In genomic region chr13:63245218-63245617, GRCm38 (mm10) we compare ENCODE assay signal across 10 mouse cellular contexts.
A peak's percentile ranks its signal among the peaks of the same experiment; 100 is the strongest.
DNase-seq lines count a peak whose midpoint lies in the region; ATAC-seq lines count a peak whose summit lies in the region.
"Had no signal": no experiment of that assay in that cellular context is flagged by ENCODE, and none has a peak within 500 bp of the region (broad histone marks: within the 10 kb centered on the region; RNA-seq: fewer than 3 reads in every experiment).

No protein-coding gene starts in this region.

- H3K9me3 ChIP-seq in hindbrain, embryonic 12.5 days (replicated peaks), result no peaks in the 10 kb centered on the region
- no peaks in the 10 kb centered on the region for H3K9me3 ChIP-seq in hindbrain, embryonic 13.5 days

- no peak overlapping the region for H3K27ac ChIP-seq in hindbrain, embryonic 12.5 days
- no peak overlapping the region for H3K27ac ChIP-seq in hindbrain, embryonic 13.5 days
- peak overlapping the region; percentile 100 for H3K27ac ChIP-seq in macrophage

- H3K36me3 ChIP-seq in hindbrain, embryonic 12.5 days, result 0 out of 2 replicates have a peak, but pooled peaks cover 2% of the 10 kb centered on the region
- no peaks in the 10 kb centered on the region for H3K36me3 ChIP-seq in hindbrain, embryonic 13.5 days
- no peaks in the 10 kb centered on the region for H3K36me3 ChIP-seq in macrophage (ENCODE audit: inconsistent target)

- peaks cover 100% of the 10 kb centered on the region for H3K79me2 ChIP-seq in macrophage (ENCODE audit: inconsistent target)

- 0 out of 2 replicates have a peak overlapping the region, but pooled peaks have one; percentile 1 for H3K4me2 ChIP-seq in hindbrain, embryonic 12.5 days (replicated peaks)
- no peak overlapping the region for H3K4me2 ChIP-seq in hindbrain, embryonic 13.5 days

- no peak overlapping the region for H3K4me3 ChIP-seq in hindbrain, embryonic 12.5 days
- H3K4me3 ChIP-seq in hindbrain, embryonic 13.5 days, result no peak overlapping the region
- H3K4me3 ChIP-seq in macrophage (ENCODE audit: inconsistent target), result no peak overlapping the region

- H3K4me1 ChIP-seq in hindbrain, embryonic 12.5 days, result peaks cover 29% of the 10 kb centered on the region
- H3K4me1 ChIP-seq in hindbrain, embryonic 13.5 days (replicated peaks), result peaks cover 36% of the 10 kb centered on the region

- DNase-seq in adrenal gland, adult 2 months, result peak; percentile 45
- DNase-seq in adrenal gland, postnatal 36 days, result no peak
- no peak for DNase-seq in left cerebral cortex, postnatal 14 days (ENCODE audit: low spot score in 2 of 2)
- no peak for DNase-seq in ovary, adult 18-20 months (ENCODE audit: low spot score)
- DNase-seq: gastrocnemius, postnatal 36 days; spleen, adult 18-20 months had no signal

- no peak for ATAC-seq in hindbrain, embryonic 12.5 days (ENCODE audit: low FRiP score)
- no peak for ATAC-seq in hindbrain, embryonic 13.5 days (ENCODE audit: low FRiP score)
- ATAC-seq in common myeloid progenitor, adult 5-6 weeks (replicated peaks; ENCODE audit: low read depth, poor library complexity, severe bottlenecking), result 0 out of 2 replicates have a peak, but pooled peaks have one; percentile 9

- no peak overlapping the region for H3K9ac ChIP-seq in hindbrain, embryonic 12.5 days
- no peak overlapping the region for H3K9ac ChIP-seq in hindbrain, embryonic 13.5 days

- peaks cover 2% of the 10 kb centered on the region; the same call in 1 of the 2 replicates for H3K27me3 ChIP-seq in hindbrain, embryonic 12.5 days
- H3K27me3 ChIP-seq in hindbrain, embryonic 13.5 days, result no peaks in the 10 kb centered on the region

- intact Hi-C loops in left cerebral cortex, postnatal 14 days (cut with DNase I), result loop anchor here (10.0 kb wide), 1 partner anchor 200 kb away; no protein-coding TSS in a partner anchor

- 43% methylated on average over 9 of the region's 9 CpGs for WGBS in hindbrain, embryonic 12.5 days
- 46% methylated on average over 9 of the region's 9 CpGs for WGBS in hindbrain, embryonic 13.5 days
- WGBS in macrophage (ENCODE audit: missing documents), result 47% methylated on average over 9 of the region's 9 CpGs
